Mouse (Mus musculus) testis, adult 2 months (tissue): ENCODE measurements at regions not wholly inside any gene's neighbourhood (a gene's known extent, or its start where the extent isn't known, plus 50 kb on each side); places are given as distances from the start of the nearest gene placed in this dataset.

Experiments
- H3K27ac ChIP-seq: fragments of 200-500 bp; 2 replicates; pipeline ENCODE4 v1.5.1; 2012; ENCODE audit warnings: low read depth, low read length; ENCODE audit not compliant: control insufficient read depth, insufficient read depth
- H3K27me3 ChIP-seq: fragments of 200-500 bp; 2 replicates; pipeline ENCODE4 v1.6.1; 2012; ENCODE audit warnings: mild to moderate bottlenecking, low read length, moderate library complexity; ENCODE audit not compliant: control insufficient read depth, insufficient read depth
- H3K36me3 ChIP-seq: fragments of 200-500 bp; 2 replicates; pipeline ENCODE4 v1.6.1; 2012; ENCODE audit warnings: mild to moderate bottlenecking, low read length; ENCODE audit not compliant: control insufficient read depth, insufficient read depth
- H3K4me1 ChIP-seq: fragments of 200-500 bp; 2 replicates; pipeline ENCODE4 v1.6.1; 2012; ENCODE audit warnings: low read length; ENCODE audit not compliant: control insufficient read depth, insufficient read depth
- H3K4me3 ChIP-seq: fragments of 200-500 bp; 2 replicates; pipeline ENCODE4 v1.5.1; 2012; ENCODE audit warnings: low read depth, mild to moderate bottlenecking, low read length, moderate library complexity, mixed read lengths; ENCODE audit not compliant: control insufficient read depth
- CTCF ChIP-seq: fragments of 200-500 bp; IDR thresholded peaks from 2 replicates; pipeline ENCODE4 v1.5.1; 2012; ENCODE audit warnings: low read depth, mild to moderate bottlenecking, inconsistent platforms, low read length, moderate library complexity; ENCODE audit not compliant: control insufficient read depth, insufficient read depth, insufficient replicate concordance
- POLR2A ChIP-seq: fragments of 200-500 bp; IDR thresholded peaks from 2 replicates; pipeline ENCODE4 v1.6.1; 2012; ENCODE audit warnings: low read depth, mild to moderate bottlenecking, inconsistent platforms, low read length, moderate library complexity; ENCODE audit not compliant: control insufficient read depth

DNA sequence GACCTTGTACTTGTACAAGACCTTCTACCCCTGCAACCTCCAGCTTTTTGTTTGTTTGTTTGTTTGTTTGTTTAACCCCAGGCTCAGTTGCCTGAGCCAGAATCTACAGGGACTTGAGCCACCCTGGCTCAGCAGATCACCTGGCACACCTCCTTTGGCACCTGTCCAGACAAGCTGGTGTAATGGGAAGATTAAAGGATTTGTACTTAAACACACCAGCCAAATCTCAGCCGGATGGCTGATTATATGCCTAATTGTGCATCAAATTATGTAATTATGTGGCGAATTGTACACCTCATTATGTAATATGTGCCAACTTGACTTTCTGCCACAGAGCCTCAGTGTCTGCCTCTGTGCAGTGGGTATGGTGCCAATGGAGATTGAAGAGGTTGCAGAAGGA lies 133.2 kb downstream of the Plekhb2 start:
- no peak overlapping the region for H3K4me3 ChIP-seq
- H3K4me1 ChIP-seq = no peaks in the 10 kb centered on the region
- H3K27me3 ChIP-seq = no peaks in the 10 kb centered on the region
- no peak for TF ChIP-seq POLR2A
- no peaks in the 10 kb centered on the region for H3K36me3 ChIP-seq
- H3K27ac ChIP-seq = no peak overlapping the region

DNA sequence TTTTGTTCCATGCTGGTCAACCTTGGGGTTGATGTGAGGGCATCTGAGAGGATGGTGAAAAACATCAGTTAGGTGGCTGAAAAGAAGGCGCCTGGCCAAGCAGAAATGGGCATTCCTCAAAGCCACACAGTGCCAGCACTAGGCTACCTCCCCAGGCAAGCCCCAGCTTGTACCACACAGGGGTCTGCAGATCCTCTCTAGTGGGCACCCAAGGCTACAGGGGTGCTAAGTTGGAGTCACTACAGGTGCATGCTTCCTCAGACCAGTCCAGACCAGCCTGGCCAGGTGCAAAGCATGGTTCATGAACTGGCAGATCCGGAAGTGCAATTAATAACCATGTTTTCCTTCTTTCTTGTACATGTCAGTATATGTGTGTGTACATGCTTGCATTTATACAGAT lies 137.1 kb downstream of the Plekhb2 start:
- Histone ChIP-seq H3K27me3 (no peaks in the 10 kb centered on the region), H3K36me3 (no peaks in the 10 kb centered on the region), H3K4me1 (no peaks in the 10 kb centered on the region), H3K4me3 (no peak overlapping the region), H3K27ac (no peak overlapping the region)
- no peak for TF ChIP-seq POLR2A
- TF ChIP-seq CTCF = no peak

DNA sequence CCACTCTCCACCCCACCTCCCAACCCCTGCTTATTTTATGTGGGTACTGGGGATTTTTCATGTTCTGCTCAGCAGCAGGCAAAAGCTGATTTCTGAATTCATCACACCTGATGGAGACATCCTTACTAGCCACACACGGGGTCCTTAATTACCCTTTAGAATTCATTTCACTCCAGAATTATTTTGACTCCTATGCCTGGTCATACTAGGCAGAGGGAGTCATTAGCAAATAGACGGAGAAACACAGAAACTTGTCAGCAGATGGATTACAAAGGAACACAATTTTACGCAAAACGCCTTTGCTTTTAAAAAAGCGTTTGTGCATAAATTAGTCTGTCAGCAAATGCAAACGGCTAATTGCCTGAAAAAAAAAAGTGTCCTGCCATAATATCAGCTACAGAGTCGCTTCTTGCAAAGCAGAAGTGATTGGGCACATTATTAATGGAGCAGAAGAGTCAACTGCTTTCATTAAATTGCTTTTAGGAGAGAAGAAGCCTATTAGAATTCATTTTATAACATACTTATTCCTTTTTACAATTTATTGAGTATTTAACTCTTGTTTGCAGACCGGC lies 138.0 kb downstream of the Plekhb2 start:
- TF ChIP-seq CTCF (no peak), POLR2A (no peak)
- no peak overlapping the region for H3K4me3 ChIP-seq
- no peaks in the 10 kb centered on the region for H3K27me3 ChIP-seq
- no peaks in the 10 kb centered on the region for H3K4me1 ChIP-seq
- H3K27ac ChIP-seq = no peak overlapping the region
- no peaks in the 10 kb centered on the region for H3K36me3 ChIP-seq

DNA sequence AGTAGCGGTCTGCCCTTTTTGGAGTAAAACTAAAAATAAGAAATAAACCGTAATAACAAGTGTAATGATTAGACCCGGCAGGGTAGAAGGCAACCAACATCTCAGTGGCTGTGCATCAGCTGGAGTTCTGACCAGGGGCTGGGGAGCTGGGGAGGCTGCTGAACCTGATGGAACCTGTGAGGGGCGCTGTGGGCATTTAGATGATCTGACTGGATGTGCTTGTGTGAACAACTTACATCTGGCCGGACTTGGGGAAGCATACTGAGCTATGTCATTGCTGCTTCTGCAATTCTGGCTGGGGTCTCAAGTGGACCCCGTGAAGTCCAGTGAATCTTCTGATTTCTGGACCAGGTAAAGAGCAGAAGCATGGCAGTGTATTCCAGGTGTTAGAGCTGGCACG lies 138.4 kb downstream of the Plekhb2 start:
- Histone ChIP-seq H3K36me3 (no peaks in the 10 kb centered on the region), H3K4me1 (no peaks in the 10 kb centered on the region), H3K4me3 (no peak overlapping the region), H3K27me3 (no peaks in the 10 kb centered on the region), H3K27ac (no peak overlapping the region)
- no peak for TF ChIP-seq POLR2A
- no peak for TF ChIP-seq CTCF

DNA sequence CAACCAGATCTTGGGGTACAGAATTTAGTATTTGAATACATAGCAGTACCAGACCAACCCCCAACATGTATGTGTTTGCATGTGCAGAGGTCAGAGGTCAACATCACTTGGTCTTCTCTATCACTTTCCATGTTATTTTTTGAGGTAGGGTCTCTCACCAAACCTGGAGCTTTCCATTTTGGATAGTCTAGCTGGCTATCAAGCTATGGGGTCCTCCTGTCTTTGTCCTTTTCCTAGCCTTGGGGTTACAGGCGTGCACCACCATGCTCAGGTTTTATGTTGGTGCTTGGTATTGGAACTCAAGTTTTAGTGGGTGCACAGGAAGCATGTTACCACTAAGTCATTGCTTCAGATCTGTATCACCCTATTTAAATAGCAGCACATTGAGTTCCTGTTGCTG lies 151.0 kb downstream of the Plekhb2 start:
- H3K4me1 ChIP-seq = no peaks in the 10 kb centered on the region
- H3K27ac ChIP-seq = no peak overlapping the region
- TF ChIP-seq POLR2A = no peak
- TF ChIP-seq CTCF = no peak
- H3K4me3 ChIP-seq = no peak overlapping the region
- H3K27me3 ChIP-seq = no peaks in the 10 kb centered on the region
- no peaks in the 10 kb centered on the region for H3K36me3 ChIP-seq

DNA sequence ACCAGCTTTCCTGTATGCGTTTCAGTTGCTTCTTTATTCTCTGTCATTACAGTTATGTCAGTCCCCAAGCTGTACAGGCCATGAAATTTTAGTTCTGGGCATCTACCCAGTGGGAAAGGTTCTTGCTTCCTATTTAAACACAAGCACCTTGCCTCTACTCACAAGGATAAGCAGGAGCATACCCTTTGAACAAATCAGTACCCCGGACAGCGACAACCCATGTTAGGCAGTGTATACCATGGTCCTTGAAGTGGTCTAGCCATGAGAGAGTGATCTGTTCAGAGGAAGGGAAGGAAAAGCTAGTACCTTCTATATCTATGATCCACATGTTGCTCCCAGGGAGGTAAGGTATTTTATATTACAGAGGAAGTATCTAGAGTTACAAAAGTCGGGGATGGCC lies 167.7 kb downstream of the Plekhb2 start:
- H3K27ac ChIP-seq = no peak overlapping the region
- TF ChIP-seq CTCF (no peak), POLR2A (no peak)
- H3K36me3 ChIP-seq = no peaks in the 10 kb centered on the region
- H3K27me3 ChIP-seq = no peaks in the 10 kb centered on the region
- no peaks in the 10 kb centered on the region for H3K4me1 ChIP-seq
- no peak overlapping the region for H3K4me3 ChIP-seq

DNA sequence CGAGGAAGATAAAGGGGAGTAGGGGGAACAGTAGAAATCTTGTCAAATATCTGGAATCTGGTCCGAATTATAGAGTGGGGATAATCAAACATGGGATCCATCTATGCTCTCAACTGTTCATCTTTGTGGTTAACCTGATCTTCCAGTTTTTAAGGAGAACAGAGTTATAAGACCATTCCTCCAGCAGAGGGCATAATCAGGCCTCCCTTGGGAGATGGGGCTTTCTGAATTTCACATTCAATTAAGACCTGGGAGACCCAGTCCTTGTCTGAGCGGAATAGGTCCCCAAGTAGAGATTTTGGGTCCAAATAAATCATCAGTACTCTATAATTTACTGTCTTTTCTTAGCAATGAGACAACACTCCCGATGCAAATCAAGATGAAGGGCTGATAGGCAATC lies 182.8 kb downstream of the Plekhb2 start:
- Histone ChIP-seq H3K27me3 (no peaks in the 10 kb centered on the region), H3K4me3 (no peak overlapping the region), H3K36me3 (no peaks in the 10 kb centered on the region), H3K4me1 (no peaks in the 10 kb centered on the region), H3K27ac (no peak overlapping the region)
- TF ChIP-seq POLR2A (no peak), CTCF (no peak)

DNA sequence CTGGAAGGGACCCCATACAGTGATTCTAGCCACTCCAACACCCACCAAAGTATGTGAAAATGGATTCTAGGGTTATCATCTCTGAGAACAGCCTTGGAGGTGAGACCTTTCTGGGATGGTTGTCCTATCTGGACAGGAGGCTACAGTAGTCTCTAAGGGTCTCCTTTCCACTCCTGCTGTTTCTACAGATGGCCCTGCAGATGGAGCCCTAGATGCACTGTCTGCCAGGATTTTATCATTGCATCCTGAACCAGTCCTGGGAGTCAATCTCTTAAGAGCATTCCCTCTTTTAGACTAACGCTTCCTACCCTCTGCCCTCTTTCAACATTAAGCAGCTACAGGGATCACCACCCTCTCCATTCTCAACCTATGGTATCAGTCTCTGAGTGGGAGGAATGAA lies 223.0 kb downstream of the Plekhb2 start:
- TF ChIP-seq CTCF (no peak), POLR2A (no peak)
- Histone ChIP-seq H3K27me3 (no peaks in the 10 kb centered on the region), H3K36me3 (no peaks in the 10 kb centered on the region), H3K4me3 (no peak overlapping the region), H3K4me1 (no peaks in the 10 kb centered on the region), H3K27ac (no peak overlapping the region)
